Mouse (Mus musculus): Measurements from ENCODE around the gene Wdpcp. TPM values are rescaled to one million over a fixed set of nuclear protein-coding genes. Genes with fewer than 3 reads are reported as not detected.
"Not testable (repeated sequence)": the region's sequence is repeated elsewhere in the genome, so short reads cannot be mapped to it uniquely, and the experiment has no call there.

Wdpcp gene
- 10 to 100 TPM; 12.1 to 16.9 (median 13.8) TPM for total RNA-seq (2022)

- peak; percentile 97 to 98 for DNase-seq (ENCODE audit: low spot score in 2 of 2)
Measured at GRCm38 (mm10) chr11:21571700-21572381, at the start of gene Wdpcp, which contains the start of gene Mdh1. Gene Wdpcp, plus strand, starts transcription at chr11:21572235. Gene Mdh1, minus strand, starts transcription at chr11:21572367.

GRCm38 (mm10) chr11:21528676-21529394 is 43.2 kb upstream of the Wdpcp start:
- DNase-seq (ENCODE audit: low spot score in 2 of 2) = no peak

GRCm38 (mm10) chr11:21530856-21531255 is 41.2 kb upstream of the Wdpcp start:
- not testable (repeated sequence) for DNase-seq (ENCODE audit: low spot score in 2 of 2)

- DNase-seq (ENCODE audit: low spot score in 2 of 2) = no peak
Measured at GRCm38 (mm10) chr11:21540072-21540471, 32.0 kb upstream of the Wdpcp start.

GRCm38 (mm10) chr11:21540622-21541021 is 31.4 kb upstream of the Wdpcp start:
- no peak for DNase-seq (ENCODE audit: low spot score in 2 of 2)

- no peak for DNase-seq (ENCODE audit: low spot score in 2 of 2)
Measured at GRCm38 (mm10) chr11:21542731-21543130, 29.3 kb upstream of the Wdpcp start.

GRCm38 (mm10) chr11:21545021-21545420 is 27.0 kb upstream of the Wdpcp start:
- peak; percentile 37 to 50 for DNase-seq (ENCODE audit: low spot score in 2 of 2)

GRCm38 (mm10) chr11:21545951-21546350 is 26.1 kb upstream of the Wdpcp start:
- DNase-seq (ENCODE audit: low spot score in 2 of 2) = no peak

GRCm38 (mm10) chr11:21546671-21547070 is 25.4 kb upstream of the Wdpcp start:
- no peak for DNase-seq (ENCODE audit: low spot score in 2 of 2)

GRCm38 (mm10) chr11:21547518-21547917 is 24.5 kb upstream of the Wdpcp start:
- DNase-seq (ENCODE audit: low spot score in 2 of 2) = no peak

- no peak for DNase-seq (ENCODE audit: low spot score in 2 of 2)
Measured at GRCm38 (mm10) chr11:21549052-21549451, 23.0 kb upstream of the Wdpcp start.

- DNase-seq (ENCODE audit: low spot score in 2 of 2) = no peak
Measured at GRCm38 (mm10) chr11:21549754-21550153, 22.3 kb upstream of the Wdpcp start.

GRCm38 (mm10) chr11:21550222-21551173 is 21.5 kb upstream of the Wdpcp start:
- DNase-seq (ENCODE audit: low spot score in 2 of 2) = no peak

GRCm38 (mm10) chr11:21552049-21552448 is 20.0 kb upstream of the Wdpcp start:
- DNase-seq (ENCODE audit: low spot score in 2 of 2) = no peak

GRCm38 (mm10) chr11:21559727-21560126 is 12.3 kb upstream of the Wdpcp start:
- DNase-seq (ENCODE audit: low spot score in 2 of 2) = no peak

- no peak for DNase-seq (ENCODE audit: low spot score in 2 of 2)
Measured at GRCm38 (mm10) chr11:21561347-21561746, 10.7 kb upstream of the Wdpcp start.

- DNase-seq (ENCODE audit: low spot score in 2 of 2) = no peak
Measured at GRCm38 (mm10) chr11:21563617-21564325, 8.3 kb upstream of the Wdpcp start.

GRCm38 (mm10) chr11:21564681-21565405 is 7.2 kb upstream of the Wdpcp start:
- no peak for DNase-seq (ENCODE audit: low spot score in 2 of 2)

- DNase-seq (ENCODE audit: low spot score in 2 of 2) = no peak
Measured at GRCm38 (mm10) chr11:21566934-21567333, 5.1 kb upstream of the Wdpcp start.

- no peak for DNase-seq (ENCODE audit: low spot score in 2 of 2)
Measured at GRCm38 (mm10) chr11:21567733-21568132, 4.3 kb upstream of the Wdpcp start.

Measured in layer of hippocampus, adult 8-10 months (tissue).